Mouse (Mus musculus) midbrain, postnatal 0 days (tissue): Measurements from ENCODE around the gene Eya4. TPM values are rescaled to one million over a fixed set of nuclear protein-coding genes. Genes with fewer than 3 reads are reported as not detected.

Experiments
- ATAC-seq: fragments of 200-750 bp; cut with Nextera tagmentation; 2 replicates; pipeline ENCODE4 v1.8.0; 2017; ENCODE audit warnings: moderate number of reproducible peaks, mild to moderate bottlenecking, moderate TSS enrichment, moderate library complexity; ENCODE audit not compliant: low FRiP score
- DNase-seq: peaks from one replicate; pipeline ENCODE4 v3.0.0-alpha.2; 2015; ENCODE audit warnings: low spot score
- H3K27ac ChIP-seq: fragments of 300-500 bp; sonication (generic); 2 replicates; pipeline ENCODE4 v1.5.1; 2014; ENCODE audit warnings: low read depth, mild to moderate bottlenecking, low read length, mixed read lengths
- H3K27me3 ChIP-seq: fragments of 300-500 bp; sonication (generic); 2 replicates; pipeline ENCODE4 v1.6.1; 2014; ENCODE audit warnings: low read length, control low read depth, mixed read lengths; ENCODE audit not compliant: insufficient read depth
- H3K36me3 ChIP-seq: fragments of 300-500 bp; sonication (generic); 2 replicates; pipeline ENCODE4 v1.6.1; 2014; ENCODE audit warnings: low read length, control low read depth, mixed read lengths; ENCODE audit not compliant: insufficient read depth
- H3K4me1 ChIP-seq: fragments of 300-500 bp; sonication (generic); 2 replicates; pipeline ENCODE4 v1.6.1; 2014; ENCODE audit warnings: mild to moderate bottlenecking, control low read depth, antibody characterized with exemption, low read length, mixed read lengths; ENCODE audit not compliant: insufficient read depth
- H3K4me2 ChIP-seq: fragments of 300-500 bp; sonication (generic); 2 replicates; pipeline ENCODE4 v1.6.1; 2014; ENCODE audit warnings: low read depth, mild to moderate bottlenecking, low read length, mixed read lengths; ENCODE audit not compliant: poor library complexity, severe bottlenecking
- H3K4me3 ChIP-seq: fragments of 300-500 bp; sonication (generic); 2 replicates; pipeline ENCODE4 v1.5.1; 2014; ENCODE audit warnings: low read depth, mild to moderate bottlenecking, low read length, moderate library complexity
- H3K9ac ChIP-seq: fragments of 300-500 bp; sonication (generic); replicated peaks from 2 replicates; pipeline ENCODE4 v1.6.1; 2014; ENCODE audit warnings: mild to moderate bottlenecking, low read length, moderate library complexity, mixed read lengths; ENCODE audit not compliant: poor library complexity, severe bottlenecking
- H3K9me3 ChIP-seq: fragments of 300-500 bp; sonication (generic); 2 replicates; pipeline ENCODE4 v1.6.1; 2016; ENCODE audit warnings: low read length, control low read depth
- CTCF ChIP-seq: IDR thresholded peaks from 2 replicates; pipeline ENCODE4 v1.5.1; 2016; ENCODE audit warnings: antibody characterized with exemption, mild to moderate bottlenecking
- WGBS: fragments of 180-500 bp; shearing (Covaris S2); extraction: QIAGEN DNeasy Blood & Tissue Kit; methylation state at CpG from one replicate; pipeline ENCODE4 v1.1.7; 2014; 5-methylcytosine and 5-hydroxymethylcytosine counted together
- polyA plus RNA-seq: library from polyadenylated mRNA; unstranded; fragments of >200 nt; fragmentation: Nextera tagmentation; extraction: Ambion mirVana; gene quantifications from 2 replicates; pipeline ENCODE4 v1.2.1, GENCODE M21; 2015
- total RNA-seq: library from RNA; depleted of rRNA; stranded (reverse); fragments of >200 nt; gene quantifications from 2 replicates; pipeline ENCODE4 v1.2.3, GENCODE M21; 2014

Eya4 gene
- total and polyA plus RNA-seq, 2 experiments from 2014 or later, result 0.42 to 1.2 TPM

DNA sequence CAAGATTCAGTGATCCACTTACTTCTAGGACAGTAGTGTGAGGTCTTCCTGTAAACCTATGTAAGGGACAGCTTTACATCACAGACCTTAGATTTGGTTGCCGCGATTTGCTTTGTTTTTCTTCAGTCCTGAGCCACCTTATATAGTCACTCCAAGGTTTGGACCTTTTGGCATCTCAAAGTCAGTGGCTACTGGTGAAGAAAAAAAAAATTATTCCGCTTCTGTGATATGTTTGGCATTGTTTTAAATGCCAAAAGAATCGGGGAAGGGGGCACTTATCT, 269.1 kb downstream of the Eya4 start:
- no peak for ATAC-seq

DNA sequence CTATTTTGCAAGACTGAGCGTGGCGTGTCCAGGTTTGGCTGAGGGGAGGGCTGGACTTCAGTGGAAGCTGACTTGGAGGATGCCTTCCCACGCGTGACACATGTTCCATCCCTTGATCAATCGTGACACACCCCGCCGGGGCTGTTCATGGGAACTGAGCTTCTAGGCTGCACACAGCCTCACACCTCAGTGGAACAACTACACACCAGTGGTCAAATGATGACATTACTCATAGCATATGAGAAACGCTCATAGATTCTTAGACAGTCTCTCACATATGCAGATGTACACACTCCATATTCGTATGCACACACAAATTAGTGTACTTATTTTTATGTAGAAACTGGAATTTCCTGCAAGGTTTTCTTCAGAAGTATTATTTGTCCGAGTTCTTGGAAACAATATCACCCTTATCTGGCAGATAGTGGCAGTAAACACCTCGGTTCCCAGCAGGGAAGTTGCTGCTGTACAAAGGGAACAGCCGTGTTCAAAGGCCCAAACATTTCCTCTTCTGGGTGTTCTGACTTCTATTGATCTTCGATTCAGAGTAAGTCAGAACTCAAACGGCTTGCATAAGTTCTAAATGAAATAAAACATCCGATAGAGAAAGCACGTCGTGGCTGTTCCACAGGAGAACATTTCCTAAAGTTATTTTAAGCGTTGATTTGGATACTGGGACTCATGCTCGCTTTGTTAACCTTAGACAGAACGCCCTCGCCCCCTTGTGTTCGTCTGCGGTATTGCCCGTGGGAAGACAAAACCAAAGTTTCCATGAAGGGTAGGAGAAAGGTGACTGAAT, 269.6 kb downstream of the Eya4 start:
- TF ChIP-seq CTCF, result peak; percentile 99
- 38% methylated on average over 24 of the region's 24 CpGs for WGBS
- H3K4me2 ChIP-seq, result 0 out of 2 replicates have a peak overlapping the region, but pooled peaks have one; percentile 26

More for the DNA sequence above, 269.1 kb downstream of the Eya4 start:
- Histone ChIP-seq H3K9ac (no peak overlapping the region), H3K4me3 (no peak overlapping the region), H3K27me3 (no peaks in the 10 kb centered on the region), H3K9me3 (no peaks in the 10 kb centered on the region), H3K36me3 (no peaks in the 10 kb centered on the region), H3K27ac (no peak overlapping the region), H3K4me1 (no peaks in the 10 kb centered on the region), H3K4me2 (no peak overlapping the region)
- TF ChIP-seq CTCF, result no peak
- no peak for DNase-seq
- 28% methylated on average over 4 of the region's 4 CpGs for WGBS

DNA sequence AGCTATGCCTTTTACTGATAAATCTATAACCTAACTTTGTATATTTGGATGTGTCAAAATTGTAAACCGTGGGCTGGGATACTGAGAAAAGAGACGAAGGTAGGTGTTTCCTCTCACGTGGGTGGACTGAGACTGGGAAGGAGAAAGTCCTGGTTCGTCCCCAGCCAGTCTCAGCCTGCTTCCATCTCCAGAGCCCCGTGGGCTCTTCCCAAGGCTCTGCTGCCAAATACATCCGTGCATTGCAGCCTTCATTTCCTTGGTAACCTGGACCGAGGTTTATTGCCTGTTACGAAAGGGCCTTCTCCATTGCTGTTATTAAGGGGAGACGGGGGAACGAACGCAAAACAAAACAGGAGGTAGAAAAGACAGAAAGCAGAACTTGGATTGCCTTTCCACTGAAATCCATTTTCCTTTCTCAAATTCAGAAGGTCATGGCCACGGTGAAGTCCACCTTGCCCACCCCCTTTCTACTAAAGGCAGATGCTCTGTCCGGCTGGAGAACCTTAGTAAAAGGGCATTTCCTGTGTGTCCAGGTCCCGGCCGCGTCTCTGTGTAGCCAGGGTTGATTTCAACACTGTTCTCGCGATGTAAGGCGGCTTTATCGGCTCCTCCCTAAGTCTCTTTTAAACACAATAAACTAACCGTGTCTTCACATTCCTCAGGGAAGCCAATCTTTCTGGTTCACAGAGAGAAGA, 273.7 kb downstream of the Eya4 start:
- DNase-seq (no peak), ATAC-seq (no peak)
- H3K9ac ChIP-seq, result no peak overlapping the region
- no peaks in the 10 kb centered on the region for H3K36me3 ChIP-seq
- H3K4me1 ChIP-seq, result no peaks in the 10 kb centered on the region
- no peak overlapping the region for H3K4me3 ChIP-seq
- H3K9me3 ChIP-seq, result no peaks in the 10 kb centered on the region
- no peaks in the 10 kb centered on the region for H3K27me3 ChIP-seq
- TF ChIP-seq CTCF, result no peak
- H3K27ac ChIP-seq, result no peak overlapping the region
- peak overlapping the region; percentile 21 for H3K4me2 ChIP-seq
- WGBS, result 47% methylated on average over 21 of the region's 21 CpGs

More for the DNA sequence above, 269.6 kb downstream of the Eya4 start:
- peak; percentile 60 for ATAC-seq
- H3K9me3 ChIP-seq, result no peaks in the 10 kb centered on the region
- no peak overlapping the region for H3K9ac ChIP-seq
- H3K36me3 ChIP-seq, result no peaks in the 10 kb centered on the region
- H3K27me3 ChIP-seq, result no peaks in the 10 kb centered on the region
- no peak overlapping the region for H3K27ac ChIP-seq
- H3K4me1 ChIP-seq, result no peaks in the 10 kb centered on the region
- no peak overlapping the region for H3K4me3 ChIP-seq
- peak; percentile 83 for DNase-seq

DNA sequence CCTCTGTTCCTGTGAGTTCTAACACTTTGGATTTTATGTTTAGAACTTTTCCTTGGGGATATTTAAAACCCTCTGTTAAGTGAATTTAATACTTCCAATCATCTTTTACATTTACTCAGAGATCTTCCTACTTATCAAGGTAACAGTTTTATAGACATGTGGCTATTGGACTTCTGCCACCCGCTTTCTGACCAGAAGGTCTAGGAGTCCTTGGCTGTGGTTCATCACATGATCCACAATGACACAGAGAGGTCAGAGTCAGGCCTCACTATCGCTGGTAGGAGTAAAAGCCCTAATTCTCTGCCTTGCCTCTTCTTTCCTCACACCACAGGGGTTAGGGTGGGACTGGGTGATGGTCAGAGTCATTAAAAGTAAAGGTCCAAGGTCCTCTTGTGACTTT, 277.2 kb downstream of the Eya4 start:
- Histone ChIP-seq H3K27ac (no peak overlapping the region), H3K9me3 (no peaks in the 10 kb centered on the region), H3K36me3 (no peaks in the 10 kb centered on the region), H3K4me2 (no peak overlapping the region), H3K9ac (no peak overlapping the region), H3K4me3 (no peak overlapping the region), H3K4me1 (no peaks in the 10 kb centered on the region), H3K27me3 (no peaks in the 10 kb centered on the region)
- no peak for ATAC-seq
- DNase-seq, result no peak
- WGBS, result 78% methylated on average over 2 of the region's 2 CpGs
- TF ChIP-seq CTCF, result no peak

DNA sequence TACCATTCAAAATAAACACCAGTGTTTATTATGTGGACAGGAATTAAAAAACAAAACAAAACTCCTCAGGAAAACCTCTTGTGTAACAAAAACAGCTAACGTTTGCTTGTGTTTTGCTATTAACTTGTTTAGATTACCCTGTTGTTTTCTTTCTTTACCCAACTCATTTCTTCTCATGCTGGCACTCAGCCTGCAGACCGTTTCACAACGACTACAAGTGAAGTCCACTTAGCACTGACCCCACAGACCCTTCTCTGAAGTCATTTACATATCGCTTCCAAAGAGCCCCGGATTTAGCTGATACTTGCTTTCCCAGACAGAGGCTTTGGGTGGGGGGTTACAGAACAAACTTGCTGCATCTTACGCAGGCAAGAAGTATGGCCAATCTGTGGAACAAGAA, 286.9 kb downstream of the Eya4 start:
- no peak for DNase-seq
- H3K36me3 ChIP-seq, result no peaks in the 10 kb centered on the region
- no peak for ATAC-seq
- H3K4me3 ChIP-seq, result no peak overlapping the region
- H3K9ac ChIP-seq, result no peak overlapping the region
- H3K27me3 ChIP-seq, result no peaks in the 10 kb centered on the region
- no peak overlapping the region for H3K27ac ChIP-seq
- 47% methylated on average over 6 of the region's 6 CpGs for WGBS
- H3K4me1 ChIP-seq, result no peaks in the 10 kb centered on the region
- no peak for TF ChIP-seq CTCF
- H3K4me2 ChIP-seq, result no peak overlapping the region
- H3K9me3 ChIP-seq, result no peaks in the 10 kb centered on the region

DNA sequence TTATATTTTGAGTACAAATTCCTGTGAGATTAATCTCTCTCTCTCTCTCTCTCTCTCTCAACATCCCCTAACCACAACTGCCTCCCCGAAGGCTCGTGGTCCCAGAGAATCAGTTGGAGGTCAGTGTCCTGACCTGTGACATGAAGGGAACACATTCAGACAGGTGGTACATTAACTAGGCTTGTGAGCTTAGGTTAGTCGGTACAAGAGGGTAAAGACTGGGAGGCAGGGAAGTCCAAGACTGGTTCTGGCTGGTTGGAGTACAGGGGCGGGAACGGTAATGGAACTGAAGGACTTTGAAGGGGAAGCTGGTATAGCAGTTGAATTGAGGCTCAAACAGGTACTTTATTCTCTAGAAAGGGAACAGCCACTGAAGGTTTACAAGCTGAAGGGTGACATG, 287.9 kb downstream of the Eya4 start:
- no peak overlapping the region for H3K9ac ChIP-seq
- TF ChIP-seq CTCF, result no peak
- no peaks in the 10 kb centered on the region for H3K36me3 ChIP-seq
- H3K4me1 ChIP-seq, result no peaks in the 10 kb centered on the region
- no peaks in the 10 kb centered on the region for H3K27me3 ChIP-seq
- no peak overlapping the region for H3K4me3 ChIP-seq
- H3K9me3 ChIP-seq, result no peaks in the 10 kb centered on the region
- no peak overlapping the region for H3K27ac ChIP-seq
- ATAC-seq, result no peak
- no peak overlapping the region for H3K4me2 ChIP-seq
- no peak for DNase-seq
- 90% methylated on average over 5 of the region's 5 CpGs for WGBS
